Mouse (Mus musculus) heart, embryonic 16.5 days (tissue): Measurements from ENCODE around the gene Khdrbs2. TPM values are rescaled to one million over a fixed set of nuclear protein-coding genes. Genes with fewer than 3 reads are reported as not detected.

Experiments used
- ATAC-seq: fragments of 200-750 bp; cut with Nextera tagmentation; replicated peaks from 2 replicates; pipeline ENCODE4 v1.8.0; 2017; ENCODE audit warnings: moderate number of reproducible peaks; ENCODE audit not compliant: insufficient read depth, low FRiP score; ENCODE audit errors: extremely low read depth
- H3K27ac ChIP-seq: fragments of 300-500 bp; sonication (generic); 2 replicates; pipeline ENCODE4 v1.5.1; 2014; ENCODE audit warnings: mild to moderate bottlenecking, low read length, control low read depth, moderate library complexity
- H3K27me3 ChIP-seq: fragments of 300-500 bp; sonication (generic); 2 replicates; pipeline ENCODE4 v1.6.1; 2014; ENCODE audit warnings: low read length, mixed read lengths; ENCODE audit not compliant: control insufficient read depth, insufficient read depth
- H3K36me3 ChIP-seq: fragments of 300-500 bp; sonication (generic); 2 replicates; pipeline ENCODE4 v1.6.1; 2014; ENCODE audit not compliant: control insufficient read depth, insufficient read depth
- H3K4me1 ChIP-seq: fragments of 300-500 bp; sonication (generic); 2 replicates; pipeline ENCODE4 v1.6.1; 2014; ENCODE audit warnings: low read length, mixed read lengths; ENCODE audit not compliant: control insufficient read depth, insufficient read depth
- H3K4me2 ChIP-seq: fragments of 300-500 bp; sonication (generic); 2 replicates; pipeline ENCODE4 v1.6.1; 2014; ENCODE audit warnings: low read depth, mild to moderate bottlenecking, control low read depth, low read length
- H3K4me3 ChIP-seq: fragments of 300-500 bp; sonication (generic); 2 replicates; pipeline ENCODE4 v1.5.1; 2014; ENCODE audit warnings: mild to moderate bottlenecking, control low read depth, low read length
- H3K9ac ChIP-seq: fragments of 300-500 bp; sonication (generic); 2 replicates; pipeline ENCODE4 v1.6.1; 2014; ENCODE audit warnings: low read length, control low read depth
- H3K9me3 ChIP-seq: fragments of 300-500 bp; sonication (generic); replicated peaks from 2 replicates; pipeline ENCODE4 v1.6.1; 2016; ENCODE audit warnings: low read length; ENCODE audit not compliant: control insufficient read depth
- WGBS: fragments of 180-500 bp; shearing (Covaris S2); extraction: QIAGEN DNeasy Blood & Tissue Kit; methylation state at CpG from one replicate; pipeline ENCODE4 v1.1.7; 2014; 5-methylcytosine and 5-hydroxymethylcytosine counted together
- polyA plus RNA-seq: library from polyadenylated mRNA; unstranded; fragments of >200 nt; fragmentation: Nextera tagmentation; extraction: Ambion mirVana; gene quantifications from 2 replicates; pipeline ENCODE4 v1.2.1, GENCODE M21; 2015

The Khdrbs2 gene
- polyA plus RNA-seq, 1 experiment from 2014 or later: 1.5 TPM

- WGBS: 66% methylated on average over 5 of the region's 5 CpGs
- H3K4me2 ChIP-seq: no peak overlapping the region
- no peak for ATAC-seq
Measured at GRCm38 (mm10) chr1:32301391-32301790, 128.9 kb downstream of the Khdrbs2 start.

DNA sequence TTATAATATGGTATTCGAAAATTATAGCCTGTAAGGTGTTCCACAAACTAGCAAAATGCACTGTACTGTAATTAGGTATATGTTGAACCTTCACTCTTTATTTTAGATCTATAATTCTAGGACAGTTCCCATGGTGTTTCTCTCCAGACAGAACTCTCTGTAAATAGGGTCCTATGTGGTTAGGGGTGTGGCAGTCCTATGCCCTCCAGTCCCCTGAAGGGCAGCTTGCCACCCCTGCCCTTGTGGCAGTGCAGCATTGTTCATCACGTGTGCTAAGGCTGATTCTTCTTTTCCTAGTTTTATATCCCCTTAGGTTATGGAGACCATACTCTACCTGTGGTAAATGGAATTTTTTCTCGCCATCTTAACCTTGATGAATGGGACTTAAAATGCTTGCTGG is 136.6 kb downstream of the Khdrbs2 start:
- H3K4me1 ChIP-seq: no peaks in the 10 kb centered on the region
- H3K9ac ChIP-seq: no peak overlapping the region
- no peaks in the 10 kb centered on the region for H3K27me3 ChIP-seq
- H3K4me2 ChIP-seq: no peak overlapping the region
- H3K36me3 ChIP-seq: no peaks in the 10 kb centered on the region
- H3K9me3 ChIP-seq: no peaks in the 10 kb centered on the region
- H3K4me3 ChIP-seq: no peak overlapping the region
- no peak for ATAC-seq
- H3K27ac ChIP-seq: no peak overlapping the region
- WGBS: 55% methylated on average over 3 of the region's 3 CpGs

More at GRCm38 (mm10) chr1:32301391-32301790, 128.9 kb downstream of the Khdrbs2 start:
- Histone ChIP-seq H3K27me3 (no peaks in the 10 kb centered on the region), H3K4me1 (no peaks in the 10 kb centered on the region), H3K27ac (no peak overlapping the region), H3K9ac (no peak overlapping the region), H3K4me3 (no peak overlapping the region), H3K36me3 (no peaks in the 10 kb centered on the region), H3K9me3 (no peaks in the 10 kb centered on the region)

DNA sequence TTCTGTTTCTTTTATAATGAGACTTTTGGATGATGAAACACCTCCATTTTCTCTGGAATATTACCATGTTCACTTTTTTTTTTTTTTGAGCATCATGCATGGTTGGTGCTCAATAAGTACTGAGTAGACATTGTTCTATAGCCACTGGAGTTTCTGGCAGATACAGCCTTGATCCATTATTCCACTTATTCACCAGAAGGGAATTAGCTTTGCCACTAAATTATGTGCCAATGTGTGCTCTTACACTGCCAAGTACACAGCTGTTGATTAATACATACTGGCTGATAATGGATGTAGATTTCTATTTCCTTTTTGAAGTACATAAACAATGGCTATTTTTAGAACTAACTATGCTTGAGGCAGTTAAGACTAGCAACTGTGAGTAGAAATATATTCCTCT is 137.1 kb downstream of the Khdrbs2 start:
- Histone ChIP-seq H3K27ac (no peak overlapping the region), H3K9ac (no peak overlapping the region), H3K9me3 (no peaks in the 10 kb centered on the region), H3K36me3 (no peaks in the 10 kb centered on the region), H3K27me3 (no peaks in the 10 kb centered on the region), H3K4me3 (no peak overlapping the region), H3K4me2 (no peak overlapping the region), H3K4me1 (no peaks in the 10 kb centered on the region)
- no peak for ATAC-seq

GRCm38 (mm10) chr1:32339108-32339507 is 166.6 kb downstream of the Khdrbs2 start:
- Histone ChIP-seq H3K9ac (no peak overlapping the region), H3K4me2 (no peak overlapping the region), H3K27ac (no peak overlapping the region), H3K27me3 (no peaks in the 10 kb centered on the region), H3K4me1 (no peaks in the 10 kb centered on the region), H3K36me3 (no peaks in the 10 kb centered on the region), H3K4me3 (no peak overlapping the region), H3K9me3 (no peaks in the 10 kb centered on the region)
- ATAC-seq: no peak
- 67% methylated on average over 1 of the region's 1 CpGs for WGBS

- Histone ChIP-seq H3K4me3 (no peak overlapping the region), H3K4me2 (no peak overlapping the region), H3K36me3 (no peaks in the 10 kb centered on the region), H3K4me1 (no peaks in the 10 kb centered on the region), H3K9me3 (no peaks in the 10 kb centered on the region), H3K9ac (no peak overlapping the region), H3K27me3 (no peaks in the 10 kb centered on the region), H3K27ac (no peak overlapping the region)
- 76% methylated on average over 2 of the region's 2 CpGs for WGBS
- ATAC-seq: no peak
Measured at GRCm38 (mm10) chr1:32347538-32347937, 175.0 kb downstream of the Khdrbs2 start.

DNA sequence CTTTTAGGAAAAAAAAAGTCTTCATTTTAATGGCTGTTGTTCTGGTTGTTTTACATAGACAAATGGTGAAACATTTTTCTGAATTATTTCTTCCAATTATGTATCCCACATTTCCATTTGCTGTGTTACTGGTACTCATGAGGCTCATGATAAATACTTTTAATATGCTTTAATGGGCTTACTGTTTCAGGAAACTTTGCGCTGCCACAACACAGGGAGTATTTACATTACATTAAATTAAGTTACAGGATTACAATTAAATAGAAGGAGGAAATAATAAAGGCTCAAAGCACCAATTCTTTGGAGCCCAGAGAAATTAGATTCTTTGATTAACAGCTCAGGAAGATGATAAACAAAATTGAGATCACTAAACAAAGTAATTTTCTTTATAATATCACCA is 179.6 kb downstream of the Khdrbs2 start:
- Histone ChIP-seq H3K27ac (no peak overlapping the region), H3K9ac (no peak overlapping the region), H3K9me3 (no peaks in the 10 kb centered on the region), H3K4me2 (no peak overlapping the region), H3K36me3 (no peaks in the 10 kb centered on the region), H3K4me1 (no peaks in the 10 kb centered on the region), H3K27me3 (no peaks in the 10 kb centered on the region), H3K4me3 (no peak overlapping the region)
- WGBS: 74% methylated on average over 1 of the region's 1 CpGs
- ATAC-seq: no peak

DNA sequence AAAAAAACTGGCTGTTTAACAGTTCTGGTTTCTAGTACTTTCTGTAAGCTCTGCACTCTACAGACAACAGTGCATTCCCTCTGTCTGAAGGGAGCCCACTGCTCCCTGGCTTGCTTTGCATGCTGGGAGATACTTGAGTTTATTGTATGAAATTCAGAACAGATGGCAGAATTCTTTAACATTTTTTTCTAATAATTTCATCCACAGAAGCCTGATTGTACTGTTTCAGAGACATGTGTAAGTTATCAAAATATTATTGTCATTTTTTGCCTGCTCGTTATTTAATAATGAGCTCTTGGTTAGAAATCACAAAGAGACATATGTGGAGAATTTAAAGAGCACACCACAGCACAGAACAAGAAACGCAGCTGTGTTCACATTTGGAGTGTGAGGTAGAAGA is 191.0 kb downstream of the Khdrbs2 start:
- H3K4me2 ChIP-seq: no peak overlapping the region
- H3K27me3 ChIP-seq: no peaks in the 10 kb centered on the region
- no peak for ATAC-seq
- no peaks in the 10 kb centered on the region for H3K4me1 ChIP-seq
- H3K9ac ChIP-seq: no peak overlapping the region
- 65% methylated on average over 2 of the region's 2 CpGs for WGBS
- H3K4me3 ChIP-seq: no peak overlapping the region
- no peaks in the 10 kb centered on the region for H3K36me3 ChIP-seq
- H3K9me3 ChIP-seq: no peaks in the 10 kb centered on the region
- no peak overlapping the region for H3K27ac ChIP-seq

- Histone ChIP-seq H3K27me3 (no peaks in the 10 kb centered on the region), H3K36me3 (no peaks in the 10 kb centered on the region), H3K4me2 (no peak overlapping the region), H3K4me3 (no peak overlapping the region), H3K9ac (no peak overlapping the region), H3K4me1 (no peaks in the 10 kb centered on the region), H3K27ac (no peak overlapping the region), H3K9me3 (no peaks in the 10 kb centered on the region)
- WGBS: 73% methylated on average over 6 of the region's 6 CpGs
- ATAC-seq: no peak
Measured at GRCm38 (mm10) chr1:32397553-32397952, 225.0 kb downstream of the Khdrbs2 start.

DNA sequence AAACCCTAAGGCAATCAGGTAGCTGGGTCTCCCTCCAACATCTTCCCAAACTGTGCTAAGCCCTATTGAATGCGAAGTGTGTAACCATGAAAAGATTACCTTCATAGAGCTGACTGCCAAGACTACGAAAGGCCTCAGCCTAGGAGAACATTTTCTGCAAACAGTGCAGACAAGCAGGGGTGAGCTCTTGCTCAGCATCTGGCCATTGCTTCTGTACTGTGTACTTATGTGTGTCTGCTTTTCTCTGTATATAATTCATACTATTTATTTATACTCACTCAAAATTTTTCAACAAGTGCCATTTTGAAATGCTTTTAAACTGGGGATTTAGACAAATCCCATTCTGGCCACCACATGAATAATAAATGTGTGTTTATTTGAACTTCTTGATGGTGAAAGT is 235.1 kb downstream of the Khdrbs2 start:
- ATAC-seq: no peak
- Histone ChIP-seq H3K4me3 (no peak overlapping the region), H3K9me3 (no peaks in the 10 kb centered on the region), H3K27me3 (no peaks in the 10 kb centered on the region), H3K4me2 (no peak overlapping the region), H3K9ac (no peak overlapping the region), H3K4me1 (no peaks in the 10 kb centered on the region), H3K27ac (no peak overlapping the region), H3K36me3 (no peaks in the 10 kb centered on the region)
- 64% methylated on average over 2 of the region's 2 CpGs for WGBS

GRCm38 (mm10) chr1:32428410-32428809 is 255.9 kb downstream of the Khdrbs2 start:
- no peak overlapping the region for H3K27ac ChIP-seq
- ATAC-seq: no peak
- H3K27me3 ChIP-seq: no peaks in the 10 kb centered on the region
- no peaks in the 10 kb centered on the region for H3K9me3 ChIP-seq
- H3K4me1 ChIP-seq: no peaks in the 10 kb centered on the region
- H3K4me3 ChIP-seq: no peak overlapping the region
- H3K9ac ChIP-seq: no peak overlapping the region
- no peak overlapping the region for H3K4me2 ChIP-seq
- 49% methylated on average over 1 of the region's 1 CpGs for WGBS
- no peaks in the 10 kb centered on the region for H3K36me3 ChIP-seq
